Mouse (Mus musculus) small intestine, adult 2 months (tissue): ENCODE data around the gene Ccm2.

Experiments used
- CTCF ChIP-seq: fragments of 200-500 bp; IDR thresholded peaks from 2 replicates; pipeline ENCODE4 v1.5.1; 2012; ENCODE audit warnings: low read depth, mild to moderate bottlenecking, control low read depth, inconsistent platforms, low read length, moderate library complexity, mixed read lengths; ENCODE audit not compliant: insufficient replicate concordance, insufficient read length; ENCODE audit errors: extremely low read depth
- POLR2A ChIP-seq: fragments of 200-500 bp; IDR thresholded peaks from 2 replicates; pipeline ENCODE4 v1.6.1; 2012; ENCODE audit warnings: low read depth, mild to moderate bottlenecking, control low read depth, inconsistent platforms, low read length, moderate library complexity

DNA sequence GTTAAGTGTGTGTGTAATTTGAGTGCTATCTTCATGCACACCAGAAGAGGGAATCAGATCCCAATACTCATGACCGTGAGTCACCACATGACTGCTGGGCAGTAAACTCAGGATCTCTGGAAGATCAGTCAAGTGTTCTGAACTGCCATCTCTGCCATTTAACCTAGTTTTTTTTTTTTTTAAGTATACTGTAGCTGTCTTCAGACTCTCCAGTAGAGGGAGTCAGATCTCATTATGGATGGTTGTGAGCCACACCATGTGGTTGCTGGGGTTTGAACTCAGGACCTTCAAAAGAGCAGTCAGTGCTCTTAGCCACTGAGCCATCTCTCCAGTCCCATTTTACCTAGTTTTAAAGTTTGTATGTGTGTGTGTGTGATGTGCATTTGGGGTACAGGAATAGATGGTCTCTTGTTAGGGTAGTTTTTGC, 23.0 kb upstream of the Ccm2 start:
- no peak for TF ChIP-seq CTCF
- no peak for TF ChIP-seq POLR2A
